Mouse (Mus musculus): ENCODE measurements around the gene Spint5.

Spint5 gene

DNA sequence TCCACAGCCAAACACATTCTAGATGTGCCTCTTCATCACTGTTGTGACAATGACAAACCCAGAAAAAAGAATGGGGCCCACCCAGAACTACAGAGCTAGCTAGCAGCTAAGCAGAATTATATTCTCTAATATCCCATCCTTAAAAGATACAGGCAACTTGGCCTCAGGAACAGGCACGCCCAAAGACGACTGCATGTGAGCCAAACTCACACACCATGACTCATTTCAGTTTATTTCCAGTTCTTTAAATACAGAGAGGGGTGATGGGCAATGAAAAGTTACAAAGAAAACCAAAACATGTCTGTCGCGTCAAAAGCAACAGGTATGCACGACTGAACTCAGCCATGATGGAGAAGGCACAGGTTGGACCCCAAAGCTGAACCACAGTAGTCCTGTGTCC is 20.3 kb downstream of the Spint5 start:
- DNase-seq (ENCODE audit: low read depth, low spot score): no peak

DNA sequence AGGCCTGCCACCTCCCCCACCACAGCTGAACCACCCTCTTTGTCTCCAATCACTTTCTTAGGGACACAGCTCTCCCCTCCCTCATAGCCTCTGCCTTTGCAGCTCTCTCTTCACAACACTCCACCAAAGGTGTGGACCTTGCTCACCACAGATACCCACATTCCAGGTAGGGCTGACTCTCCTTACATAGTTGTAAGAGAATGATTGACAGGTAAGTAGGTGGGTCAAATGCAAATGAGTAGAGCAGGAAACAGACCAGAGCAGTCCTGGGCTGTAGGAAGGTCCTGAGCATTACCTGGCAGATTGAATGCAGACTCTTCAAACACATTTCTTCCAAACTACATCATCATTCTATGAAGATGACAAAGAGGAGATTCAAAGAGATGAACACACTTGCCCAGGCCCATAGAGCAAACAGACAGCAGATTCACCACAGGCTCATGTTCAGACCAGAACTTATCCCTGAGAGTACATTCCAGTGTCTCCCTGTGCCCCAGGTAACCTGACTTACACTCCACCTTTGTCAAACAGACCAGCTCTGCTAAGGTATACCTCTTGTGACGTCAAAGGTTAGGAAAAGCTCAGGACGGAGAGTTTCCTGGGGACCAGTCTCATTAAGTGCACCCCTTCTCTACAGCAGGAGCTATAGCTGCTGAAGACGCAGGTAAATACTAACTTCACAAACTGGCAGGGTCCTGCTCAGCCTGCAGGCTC is 22.4 kb downstream of the Spint5 start:
- DNase-seq (ENCODE audit: low read depth, low spot score): peak; percentile 21

DNA sequence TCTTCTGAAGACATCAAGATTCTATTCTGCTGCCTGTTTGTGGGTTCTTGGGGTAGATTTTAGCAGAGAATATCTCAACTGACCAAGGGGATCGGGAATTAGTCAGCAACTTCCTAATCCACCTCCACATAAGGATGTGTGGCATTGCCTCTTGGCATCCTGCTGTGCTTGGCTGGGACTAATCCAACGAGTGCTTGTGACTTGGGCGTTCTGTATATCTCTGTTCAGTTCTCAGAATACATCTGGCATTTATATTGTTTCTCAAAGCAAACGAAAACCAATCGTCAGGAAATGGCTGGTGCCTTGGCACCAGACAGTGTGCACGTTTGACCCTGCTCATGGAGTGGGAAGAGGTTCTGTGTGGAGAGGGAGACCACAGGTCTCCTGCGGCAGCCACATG is 24.8 kb downstream of the Spint5 start:
- DNase-seq (ENCODE audit: low read depth, low spot score): no peak

- no peak for DNase-seq (ENCODE audit: low read depth, low spot score)
These were observed 29.9 kb downstream of the Spint5 start for GRCm38 (mm10) chr2:164744987-164745386.

DNA sequence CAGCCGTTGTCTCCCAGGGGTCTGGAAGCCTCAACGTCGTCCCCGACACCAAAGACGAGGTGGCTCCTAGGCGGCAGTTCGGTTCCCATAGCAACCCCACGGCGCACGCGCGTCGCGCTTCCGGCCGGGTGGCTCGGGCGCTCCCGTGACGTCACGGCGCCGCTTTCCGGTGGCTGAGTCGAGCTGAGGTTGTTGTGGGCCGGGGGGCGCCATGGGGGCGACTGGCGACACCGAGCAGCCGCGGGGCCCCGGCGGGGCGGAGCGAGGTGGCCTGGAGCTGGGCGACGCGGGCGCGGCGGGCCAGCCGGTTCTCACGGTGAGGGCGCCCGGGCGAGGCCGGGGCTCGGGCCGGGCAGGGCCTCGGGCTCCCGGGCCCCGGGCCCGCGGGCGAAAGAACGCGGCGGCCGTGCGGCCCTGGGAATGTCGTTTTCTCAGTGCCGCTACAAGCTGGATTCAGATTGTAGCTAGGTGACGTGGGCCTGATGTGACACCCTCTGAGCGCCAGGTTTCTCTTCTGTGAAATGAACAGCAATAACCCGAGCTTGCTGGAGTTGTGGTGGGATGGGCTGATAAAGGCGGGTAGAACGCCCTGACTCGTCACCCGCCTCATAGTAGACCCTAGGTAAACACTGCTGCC is 30.9 kb downstream of the Spint5 start, which contains the start of the genes Wfdc3 and Dnttip1:
TSS of gene Wfdc3 (minus strand) at position 89 of the 637 bp plus-strand sequence.
TSS of gene Dnttip1 (plus strand) at position 141 of the 637 bp plus-strand sequence.
- peak; percentile 92 for DNase-seq (ENCODE audit: low read depth, low spot score)

GRCm38 (mm10) chr2:164746693-164747092 is 31.6 kb downstream of the Spint5 start:
- DNase-seq (ENCODE audit: low read depth, low spot score): no peak

DNA sequence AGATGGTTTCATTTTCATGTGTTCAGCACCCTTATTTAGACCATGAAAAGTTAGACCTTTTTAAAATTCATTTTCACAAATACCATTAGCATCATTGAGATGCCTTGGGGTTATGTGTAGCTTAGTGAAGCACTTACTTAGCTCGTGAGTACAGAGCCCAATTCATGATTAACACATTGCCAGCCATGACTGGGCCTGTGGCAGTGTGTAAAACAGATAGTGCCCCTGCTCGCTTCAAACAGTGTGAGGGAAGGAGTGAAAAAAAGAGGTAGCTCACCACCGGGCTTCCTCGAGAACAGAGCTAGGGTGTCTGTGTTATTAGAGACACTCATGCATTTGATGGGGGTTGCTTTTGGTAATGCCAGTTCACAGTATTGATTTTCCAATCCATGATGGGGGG is 33.1 kb downstream of the Spint5 start:
- DNase-seq (ENCODE audit: low read depth, low spot score): no peak

GRCm38 (mm10) chr2:164748991-164749390 is 33.9 kb downstream of the Spint5 start:
- DNase-seq (ENCODE audit: low read depth, low spot score): no peak

DNA sequence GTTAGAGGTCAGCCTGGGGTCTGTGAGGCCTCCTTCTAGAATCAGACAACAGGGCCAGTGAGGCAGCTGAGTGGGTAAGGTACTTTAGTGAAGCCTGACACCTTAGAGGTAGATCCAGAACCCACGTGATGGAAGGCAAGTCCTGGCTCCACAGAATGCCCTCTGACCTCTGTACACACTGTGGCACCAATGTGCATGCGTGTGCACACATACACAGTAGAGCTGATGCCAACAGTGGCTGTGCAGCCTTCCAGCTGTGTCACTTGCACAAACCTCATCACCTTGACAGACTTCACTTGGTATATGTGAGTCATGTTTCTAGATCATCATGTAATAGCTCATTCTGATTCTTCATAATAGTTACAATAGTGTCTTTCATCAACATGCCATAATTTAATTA is 37.3 kb downstream of the Spint5 start:
- DNase-seq (ENCODE audit: low read depth, low spot score): no peak

GRCm38 (mm10) chr2:164754105-164754504 is 39.0 kb downstream of the Spint5 start:
- no peak for DNase-seq (ENCODE audit: low read depth, low spot score)

- DNase-seq (ENCODE audit: low read depth, low spot score): no peak
These were observed 39.7 kb downstream of the Spint5 start for GRCm38 (mm10) chr2:164754800-164755199.

GRCm38 (mm10) chr2:164757841-164758240 is 42.7 kb downstream of the Spint5 start:
- DNase-seq (ENCODE audit: low read depth, low spot score): no peak

- no peak for DNase-seq (ENCODE audit: low read depth, low spot score)
These were observed 43.6 kb downstream of the Spint5 start for GRCm38 (mm10) chr2:164758692-164759091.

DNA sequence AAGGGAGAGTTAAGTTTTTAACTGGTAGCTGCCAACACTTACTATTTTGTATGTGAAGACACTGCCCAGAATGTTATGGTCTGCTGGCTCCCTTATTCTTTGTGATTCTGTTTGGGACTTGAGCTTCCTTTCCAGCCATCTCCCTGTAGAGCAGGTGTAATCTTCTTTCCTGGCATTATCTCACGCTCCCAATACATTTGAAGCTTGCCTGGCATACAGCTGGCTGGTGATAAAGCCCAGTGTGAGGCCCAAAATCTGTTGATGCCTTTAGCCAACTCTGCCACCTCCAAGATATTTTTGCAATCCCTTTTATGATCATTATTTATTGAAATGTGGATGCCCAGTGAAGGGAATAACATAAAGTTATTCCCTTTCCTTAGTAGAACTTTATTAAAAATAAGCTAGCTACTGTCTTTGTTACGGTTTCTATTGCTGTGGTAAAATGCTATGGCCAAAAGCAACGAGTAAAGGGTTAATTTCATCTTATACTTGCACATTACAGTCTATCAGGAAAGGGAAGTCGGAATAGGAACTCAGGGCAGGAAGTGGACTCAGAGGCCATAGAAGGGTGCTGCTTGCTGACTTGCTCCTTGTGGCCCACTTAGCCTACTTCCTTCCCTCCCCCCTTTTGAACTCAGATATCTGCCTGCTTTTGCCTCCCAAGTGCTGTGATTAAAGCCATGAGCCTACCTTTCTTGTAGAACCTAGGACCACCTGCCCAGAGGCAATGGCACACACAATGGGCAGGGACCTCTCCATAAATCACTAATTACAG is 45.1 kb downstream of the Spint5 start:
- DNase-seq (ENCODE audit: low read depth, low spot score): no peak

DNA sequence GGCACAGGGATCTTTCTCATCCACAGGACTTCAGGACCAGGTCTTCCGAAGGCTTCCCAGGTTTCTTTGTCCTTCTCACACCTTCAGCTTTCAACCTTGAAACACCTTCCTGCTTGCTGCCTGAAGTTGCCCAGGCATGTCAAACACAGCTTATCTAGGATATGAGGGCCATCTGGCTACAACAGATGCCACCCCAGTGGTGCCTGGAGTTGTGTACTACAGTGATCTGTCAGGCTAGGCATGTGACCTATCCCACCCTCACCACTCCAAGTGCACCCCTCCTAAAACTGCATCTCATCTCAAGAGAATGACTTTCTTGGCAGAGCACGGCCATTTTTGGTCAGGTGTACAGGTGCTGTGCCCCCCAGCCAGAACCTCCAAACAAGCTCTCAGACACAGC is 46.4 kb downstream of the Spint5 start:
- peak; percentile 46 for DNase-seq (ENCODE audit: low read depth, low spot score)

- no peak for DNase-seq (ENCODE audit: low read depth, low spot score)
These were observed 46.9 kb downstream of the Spint5 start for GRCm38 (mm10) chr2:164761971-164762370.

DNA sequence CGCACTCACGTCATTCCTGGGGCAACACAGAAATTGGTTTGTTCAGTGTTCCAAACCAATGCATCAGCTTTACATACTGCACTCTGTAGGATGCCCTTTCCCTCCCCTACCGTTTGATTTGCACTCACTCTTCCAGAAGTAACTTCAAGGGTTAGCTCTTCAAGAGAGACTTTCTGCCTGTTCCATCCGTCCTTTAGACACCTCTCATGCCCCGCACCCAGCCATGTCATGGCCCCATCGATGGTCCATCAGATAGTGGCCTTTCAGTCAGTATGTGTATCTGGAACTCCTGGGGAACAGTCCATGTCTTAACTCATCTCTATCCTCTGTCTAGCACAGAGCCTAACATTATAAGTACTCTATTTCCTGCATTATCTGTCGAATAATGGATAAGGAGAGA is 47.5 kb downstream of the Spint5 start:
- no peak for DNase-seq (ENCODE audit: low read depth, low spot score)

DNA sequence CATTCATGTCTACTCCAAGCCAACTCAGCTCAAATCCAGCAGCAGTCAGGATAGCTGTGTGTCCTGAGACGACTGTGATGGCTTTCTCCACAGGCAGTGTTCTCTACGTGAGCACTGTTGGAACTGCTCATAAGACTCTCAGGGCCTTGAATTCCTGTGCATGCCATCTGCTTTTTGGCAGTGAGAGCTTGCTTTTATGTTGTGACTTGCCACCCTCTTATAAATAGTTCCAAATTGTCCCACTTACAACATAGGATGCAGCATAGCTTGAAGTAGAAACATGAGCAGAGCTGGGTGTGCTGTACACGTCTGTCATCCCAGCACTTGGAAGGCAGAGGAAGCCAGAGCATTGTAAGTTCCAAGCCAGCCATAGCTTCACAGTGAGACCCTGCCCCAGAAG is 50.7 kb downstream of the Spint5 start:
- no peak for DNase-seq (ENCODE audit: low read depth, low spot score)
